Mouse (Mus musculus): ENCODE measurements around the gene Mall. TPM values are rescaled to one million over a fixed set of nuclear protein-coding genes. Genes with fewer than 3 reads are reported as not detected.

The Mall gene
- total RNA-seq, 2 experiments from 2014 or later, result 1.4 to 1.8 TPM

DNA sequence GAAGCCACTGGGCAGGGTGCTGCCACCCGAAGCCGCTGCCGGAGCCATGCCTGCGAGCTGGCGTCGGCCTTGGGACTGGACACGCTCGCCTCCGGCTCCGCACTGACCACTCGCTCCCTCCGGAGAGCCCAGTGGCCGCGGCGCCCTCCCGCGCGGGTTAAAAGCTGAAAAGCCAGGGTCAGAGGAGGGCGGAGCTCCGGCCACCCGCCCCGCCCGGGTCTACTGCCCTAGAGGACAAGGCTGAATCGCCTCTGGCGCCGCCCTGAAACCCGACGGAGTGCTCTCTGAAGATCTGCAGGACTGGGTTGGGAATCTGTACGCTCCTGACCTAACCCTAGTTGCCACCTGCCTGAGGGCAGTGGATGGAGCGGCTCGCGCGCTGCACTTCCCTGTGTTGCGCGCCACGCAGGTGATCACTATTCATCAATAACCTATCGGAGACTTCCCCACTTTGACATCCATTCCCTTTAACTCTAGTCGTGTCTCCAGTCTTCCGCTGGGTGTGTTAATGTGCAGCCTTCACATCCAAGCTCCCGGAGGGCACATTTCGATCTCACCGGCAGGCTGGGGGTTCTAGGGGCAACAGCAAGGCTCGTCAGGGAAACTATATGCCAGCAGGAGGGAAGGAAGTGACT is 73.5 kb downstream of the Mall start, which contains the start of gene Mal:
TSS of gene Mal (minus strand) at position 610 of the 635 bp plus-strand sequence.
- Histone ChIP-seq H3K4me3 (peak within 1 kb of the TSS; percentile 43), H3K27ac (peak within 1 kb of the TSS; percentile 75)
- no peak; the same call in 1 of the 2 replicates for TF ChIP-seq CTCF (IDR thresholded peaks at IDR 0.05)
- intact Hi-C loops (cut with DNase I), result no loop called here
- DNase-seq (ENCODE audit: extremely low spot score in 1 of 2, low spot score in 2 of 2), result peak; percentile 24 to 34

DNA sequence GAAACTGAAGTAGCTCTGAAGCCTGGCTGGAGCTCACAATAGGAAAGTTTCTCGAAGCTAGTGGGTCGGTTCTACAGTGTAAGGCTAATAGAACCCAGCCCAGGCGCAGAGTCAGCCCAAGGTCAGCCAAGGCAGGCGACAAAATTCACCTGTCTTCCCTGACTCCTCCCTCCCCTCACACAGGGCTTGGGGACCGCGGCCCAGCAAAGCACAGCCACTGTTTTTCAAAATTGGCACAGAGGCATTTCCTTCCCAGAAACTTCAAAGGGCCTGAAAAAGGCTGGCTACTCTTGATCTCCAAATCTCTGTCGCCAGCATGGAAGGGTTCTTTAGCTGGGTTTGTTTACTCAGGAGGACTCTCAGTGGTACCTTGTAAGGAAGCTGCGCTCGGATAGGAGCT is 74.3 kb downstream of the Mall start:
- no peak for DNase-seq (ENCODE audit: extremely low spot score in 1 of 2, low spot score in 2 of 2)
- no peak for TF ChIP-seq CTCF (IDR thresholded peaks at IDR 0.05)
- H3K27ac ChIP-seq, result peak overlapping the region; percentile 75
- intact Hi-C loops (cut with DNase I), result no loop called here
- H3K4me3 ChIP-seq, result peak overlapping the region; percentile 43

DNA sequence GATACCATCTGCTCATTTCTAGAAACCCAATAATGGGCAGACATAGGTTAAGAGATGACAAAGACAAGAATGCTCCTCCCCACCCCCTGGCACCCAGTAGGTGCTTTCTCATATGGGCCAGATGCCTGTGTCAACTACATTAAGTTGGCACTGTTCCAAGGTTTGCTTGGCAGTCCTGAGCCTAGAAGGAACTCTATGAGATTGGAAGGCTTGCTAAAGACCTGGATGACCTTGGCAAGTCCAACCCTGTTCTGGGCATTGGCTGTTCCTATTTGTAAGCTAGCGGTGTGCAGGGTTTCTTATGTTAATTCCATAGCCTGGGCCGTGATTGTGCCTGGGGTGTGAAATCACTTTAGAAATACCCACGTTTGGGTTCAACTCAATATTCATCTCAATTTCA is 74.9 kb downstream of the Mall start:
- intact Hi-C loops (cut with DNase I), result no loop called here
- no peak for DNase-seq (ENCODE audit: extremely low spot score in 1 of 2, low spot score in 2 of 2)
- H3K27ac ChIP-seq, result no peak overlapping the region
- TF ChIP-seq CTCF (IDR thresholded peaks at IDR 0.05), result no peak
- H3K4me3 ChIP-seq, result peak overlapping the region; percentile 43

Other genes starting within 250 kb of the Mall start
- 100 to 1,000 TPM; 114 to 126 TPM for gene Kcnip3, start 207.8 kb downstream of the Mall start, total RNA-seq (2021)
- gene Prom2, start 188.5 kb downstream of the Mall start, total RNA-seq (2021), result 1 to 10 TPM in 1 of 2 experiments, under 1 TPM in 1; 0.16 to 1.2 TPM
- 1 to 10 TPM; 6.3 to 8.1 TPM for gene Zfp661, start 142.8 kb downstream of the Mall start, total RNA-seq (2021)
- gene Mrps5, start 142.7 kb downstream of the Mall start, total RNA-seq (2021), result 10 to 100 TPM; 82.1 to 94.5 TPM
- 10 to 100 TPM; 59.8 to 65.0 TPM for gene Mal, start 73.2 kb downstream of the Mall start, total RNA-seq (2021)
- 10 to 100 TPM; 15.5 to 18.2 TPM for gene Nphp1, start 59.0 kb upstream of the Mall start, total RNA-seq (2021)
- gene Mtln, start 62.6 kb upstream of the Mall start, total RNA-seq (2021), result 10 to 100 TPM; 50.3 to 51.2 TPM
- gene Bub1, start 101.9 kb upstream of the Mall start, total RNA-seq (2021), result under 1 TPM in 1 of 2 experiments, not detected in 1; 0.16 TPM
- gene Acoxl, start 108.9 kb upstream of the Mall start, total RNA-seq (2021), result not detected

Data from left cerebral cortex, adult 2 months (tissue).